Mouse (Mus musculus) thymus, adult 2 months (tissue): Measurements from ENCODE around the gene Dis3l.

Experiments
- CTCF ChIP-seq: fragments of 200-500 bp; IDR thresholded peaks from 2 replicates; pipeline ENCODE4 v1.5.1; 2012; ENCODE audit warnings: mild to moderate bottlenecking, control low read depth, low read length, moderate library complexity, borderline replicate concordance; ENCODE audit not compliant: control insufficient read depth, poor library complexity, insufficient read depth; ENCODE audit errors: extremely low read depth
- POLR2A ChIP-seq: fragments of 200-500 bp; IDR thresholded peaks from 2 replicates; pipeline ENCODE4 v1.6.1; 2012; ENCODE audit warnings: mild to moderate bottlenecking, low read length, control low read depth, moderate library complexity; ENCODE audit not compliant: control insufficient read depth, poor library complexity, insufficient read depth; ENCODE audit errors: extremely low read depth

GRCm38 (mm10) chr9:64343656-64344055, 2.6 kb upstream of the Dis3l start:
- TF ChIP-seq CTCF: no peak
- no peak for TF ChIP-seq POLR2A
